Mouse (Mus musculus): ENCODE results near the gene Apoa1. TPM values are rescaled to one million over a fixed set of nuclear protein-coding genes. Genes with fewer than 3 reads are reported as not detected.

Gene Apoa1
- polyA plus RNA-seq, 1 experiment from 2014 or later, result 5.3 TPM

- Histone ChIP-seq H3K4me3 (no peak within 1 kb of the TSS), H3K4me1 (replicated peaks) (no peaks in the 10 kb centered on the region), H3K9ac (no peak within 1 kb of the TSS), H3K9me3 (no peaks in the 10 kb centered on the region), H3K27me3 (no peaks in the 10 kb centered on the region), H3K27ac (replicated peaks) (no peak within 1 kb of the TSS), H3K4me2 (no peak within 1 kb of the TSS), H3K36me3 (no peaks in the 10 kb centered on the region)
- ATAC-seq (ENCODE audit: low FRiP score, low read depth), result no peak
- 76% methylated on average over 7 of the region's 7 CpGs for WGBS
Observed at GRCm38 (mm10) chr9:46240526-46241153, 12.3 kb downstream of the Apoa1 start, which contains the start of gene Apoa4. Gene Apoa4, plus strand, starts transcription at chr9:46240696.

- Histone ChIP-seq H3K9ac (no peak overlapping the region), H3K27me3 (no peaks in the 10 kb centered on the region), H3K4me2 (no peak overlapping the region), H3K9me3 (no peaks in the 10 kb centered on the region), H3K27ac (replicated peaks) (no peak overlapping the region), H3K4me3 (no peak overlapping the region), H3K4me1 (replicated peaks) (no peaks in the 10 kb centered on the region), H3K36me3 (no peaks in the 10 kb centered on the region)
- ATAC-seq (ENCODE audit: low FRiP score, low read depth), result no peak
- 74% methylated on average over 2 of the region's 2 CpGs for WGBS
Observed at GRCm38 (mm10) chr9:46241818-46242217, 13.4 kb downstream of the Apoa1 start.

DNA sequence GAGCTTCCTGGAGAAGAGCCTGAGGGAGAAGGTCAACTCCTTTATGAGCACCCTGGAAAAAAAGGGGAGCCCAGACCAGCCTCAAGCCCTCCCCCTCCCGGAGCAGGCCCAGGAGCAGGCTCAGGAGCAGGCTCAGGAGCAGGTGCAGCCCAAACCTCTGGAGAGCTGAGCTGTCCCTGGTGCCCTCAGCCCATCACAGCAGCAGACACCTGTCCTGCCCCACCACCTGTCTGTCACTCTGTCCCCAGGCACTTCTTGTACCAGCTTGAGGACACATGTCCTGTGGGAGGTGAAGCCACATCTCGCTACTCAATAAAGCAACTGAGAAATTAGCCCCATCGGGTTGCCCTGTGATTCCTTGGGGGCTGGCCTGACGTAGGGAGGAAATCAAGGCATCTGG is 14.7 kb downstream of the Apoa1 start:
- Histone ChIP-seq H3K9me3 (no peaks in the 10 kb centered on the region), H3K36me3 (no peaks in the 10 kb centered on the region), H3K9ac (no peak overlapping the region), H3K4me2 (no peak overlapping the region), H3K4me3 (no peak overlapping the region), H3K4me1 (replicated peaks) (no peaks in the 10 kb centered on the region), H3K27ac (replicated peaks) (no peak overlapping the region), H3K27me3 (0 out of 2 replicates have a peak, but pooled peaks cover 2% of the 10 kb centered on the region)
- ATAC-seq (ENCODE audit: low FRiP score, low read depth), result no peak
- WGBS, result 66% methylated on average over 4 of the region's 4 CpGs

- no peaks in the 10 kb centered on the region for H3K4me1 ChIP-seq (replicated peaks)
- H3K4me2 ChIP-seq, result no peak overlapping the region
- no peak overlapping the region for H3K9ac ChIP-seq
- H3K36me3 ChIP-seq, result no peaks in the 10 kb centered on the region
- H3K9me3 ChIP-seq, result no peaks in the 10 kb centered on the region
- H3K27me3 ChIP-seq, result 0 out of 2 replicates have a peak, but pooled peaks cover 2% of the 10 kb centered on the region
- no peak overlapping the region for H3K27ac ChIP-seq (replicated peaks)
- H3K4me3 ChIP-seq, result no peak overlapping the region
- no peak for ATAC-seq (ENCODE audit: low FRiP score, low read depth)
- 58% methylated on average over 8 of the region's 8 CpGs for WGBS
Observed at GRCm38 (mm10) chr9:46243584-46243983, 15.2 kb downstream of the Apoa1 start.

GRCm38 (mm10) chr9:46246752-46247324 is 18.5 kb downstream of the Apoa1 start:
- no peak overlapping the region for H3K4me2 ChIP-seq
- no peaks in the 10 kb centered on the region for H3K9me3 ChIP-seq
- no peak overlapping the region for H3K9ac ChIP-seq
- H3K27me3 ChIP-seq, result 0 out of 2 replicates have a peak, but pooled peaks cover 2% of the 10 kb centered on the region
- 26% methylated on average over 10 of the region's 11 CpGs for WGBS
- H3K27ac ChIP-seq (replicated peaks), result no peak overlapping the region
- H3K4me3 ChIP-seq, result no peak overlapping the region
- peak; percentile 79; the same call in 1 of the 2 replicates for ATAC-seq (ENCODE audit: low FRiP score, low read depth)
- no peaks in the 10 kb centered on the region for H3K4me1 ChIP-seq (replicated peaks)
- H3K36me3 ChIP-seq, result no peaks in the 10 kb centered on the region

DNA sequence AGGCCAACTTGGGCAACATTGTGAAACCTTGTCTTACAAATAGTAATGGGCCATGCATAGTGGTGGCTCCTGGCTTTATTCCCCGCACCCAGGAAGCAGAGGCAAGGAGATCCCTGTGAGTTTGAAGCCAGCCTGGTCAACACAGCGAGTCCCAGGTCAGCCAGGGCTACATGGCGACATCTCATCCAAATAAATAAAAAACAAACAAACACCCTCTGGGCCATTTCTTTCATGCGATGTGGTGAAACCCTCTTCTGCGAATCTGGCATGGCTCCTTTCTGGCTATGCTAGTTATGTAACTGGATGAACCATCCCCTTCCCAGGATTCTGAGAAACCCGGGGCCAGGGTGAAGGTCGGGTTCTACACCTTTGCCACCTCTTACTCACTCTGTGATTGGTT is 27.8 kb downstream of the Apoa1 start:
- Histone ChIP-seq H3K36me3 (no peaks in the 10 kb centered on the region), H3K4me3 (no peak overlapping the region), H3K27me3 (no peaks in the 10 kb centered on the region), H3K4me1 (replicated peaks) (no peaks in the 10 kb centered on the region), H3K27ac (replicated peaks) (no peak overlapping the region), H3K9ac (no peak overlapping the region), H3K9me3 (no peaks in the 10 kb centered on the region), H3K4me2 (no peak overlapping the region)
- no peak for ATAC-seq (ENCODE audit: low FRiP score, low read depth)
- WGBS, result 93% methylated on average over 7 of the region's 7 CpGs

DNA sequence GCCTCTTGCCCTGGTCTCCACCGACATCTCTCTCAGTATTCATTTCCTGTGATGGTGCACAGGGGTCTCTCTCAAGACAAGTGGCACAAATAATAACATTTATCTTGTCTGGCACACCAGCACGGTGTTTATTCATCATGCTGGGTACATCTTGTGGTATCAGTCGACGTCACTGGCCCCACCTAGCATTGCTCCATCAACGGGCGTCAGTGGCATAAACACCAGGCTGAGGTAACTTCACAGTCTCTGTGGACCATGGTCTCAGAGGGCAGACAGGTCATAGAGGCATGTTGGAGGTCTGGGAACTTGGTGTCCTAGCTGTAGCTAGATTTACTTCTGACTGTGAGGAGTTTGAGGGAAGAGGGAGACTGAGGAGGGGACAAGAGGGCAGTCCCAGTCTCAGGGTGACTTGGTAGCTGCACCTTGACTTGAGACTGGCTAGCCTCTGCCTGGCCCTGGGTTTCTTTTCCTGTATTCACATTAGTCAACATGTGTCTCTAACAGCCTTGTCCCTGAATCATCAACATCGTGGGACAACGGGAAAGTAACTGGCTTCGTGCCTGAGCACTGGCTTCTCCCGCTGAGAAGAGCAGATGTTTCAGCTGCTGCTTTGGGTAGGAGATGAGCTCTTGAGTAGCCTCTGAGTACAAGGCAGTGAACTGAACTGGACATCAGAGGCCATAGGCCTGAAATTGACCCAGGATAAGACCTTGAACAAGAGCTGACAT is 28.4 kb downstream of the Apoa1 start:
- Histone ChIP-seq H3K4me2 (no peak overlapping the region), H3K4me3 (no peak overlapping the region), H3K36me3 (no peaks in the 10 kb centered on the region), H3K9ac (no peak overlapping the region), H3K4me1 (replicated peaks) (no peaks in the 10 kb centered on the region), H3K9me3 (no peaks in the 10 kb centered on the region), H3K27me3 (no peaks in the 10 kb centered on the region), H3K27ac (replicated peaks) (no peak overlapping the region)
- WGBS, result 88% methylated on average over 10 of the region's 10 CpGs
- no peak for ATAC-seq (ENCODE audit: low FRiP score, low read depth)

GRCm38 (mm10) chr9:46257546-46257945 is 29.2 kb downstream of the Apoa1 start:
- H3K4me2 ChIP-seq, result no peak overlapping the region
- H3K36me3 ChIP-seq, result no peaks in the 10 kb centered on the region
- 80% methylated on average over 3 of the region's 3 CpGs for WGBS
- no peaks in the 10 kb centered on the region for H3K27me3 ChIP-seq
- ATAC-seq (ENCODE audit: low FRiP score, low read depth), result no peak
- no peaks in the 10 kb centered on the region for H3K4me1 ChIP-seq (replicated peaks)
- no peaks in the 10 kb centered on the region for H3K9me3 ChIP-seq
- H3K9ac ChIP-seq, result no peak overlapping the region
- H3K4me3 ChIP-seq, result no peak overlapping the region
- H3K27ac ChIP-seq (replicated peaks), result no peak overlapping the region

DNA sequence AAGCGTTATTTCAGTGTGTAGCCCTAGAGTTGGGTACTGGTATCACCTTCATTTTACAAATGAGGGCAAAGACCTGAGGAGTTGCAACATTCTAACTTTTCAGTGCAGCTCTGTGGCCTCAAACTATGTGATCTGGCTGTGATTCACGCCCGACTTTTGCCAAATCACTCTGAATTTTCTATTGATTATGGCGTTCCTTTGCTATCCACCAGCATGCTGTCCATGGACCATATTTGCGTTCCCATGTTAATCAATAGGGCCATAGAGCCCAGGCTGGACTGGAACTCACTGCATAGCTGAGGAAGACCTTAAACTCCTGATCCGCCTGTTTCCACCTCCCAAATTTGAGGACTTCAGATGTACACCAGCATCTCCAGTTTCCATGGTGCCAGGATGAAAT is 30.7 kb downstream of the Apoa1 start:
- Histone ChIP-seq H3K4me1 (replicated peaks) (no peaks in the 10 kb centered on the region), H3K9ac (no peak overlapping the region), H3K4me2 (no peak overlapping the region), H3K9me3 (no peaks in the 10 kb centered on the region), H3K27me3 (no peaks in the 10 kb centered on the region), H3K36me3 (no peaks in the 10 kb centered on the region), H3K27ac (replicated peaks) (no peak overlapping the region), H3K4me3 (no peak overlapping the region)
- 93% methylated on average over 6 of the region's 6 CpGs for WGBS
- no peak for ATAC-seq (ENCODE audit: low FRiP score, low read depth)

DNA sequence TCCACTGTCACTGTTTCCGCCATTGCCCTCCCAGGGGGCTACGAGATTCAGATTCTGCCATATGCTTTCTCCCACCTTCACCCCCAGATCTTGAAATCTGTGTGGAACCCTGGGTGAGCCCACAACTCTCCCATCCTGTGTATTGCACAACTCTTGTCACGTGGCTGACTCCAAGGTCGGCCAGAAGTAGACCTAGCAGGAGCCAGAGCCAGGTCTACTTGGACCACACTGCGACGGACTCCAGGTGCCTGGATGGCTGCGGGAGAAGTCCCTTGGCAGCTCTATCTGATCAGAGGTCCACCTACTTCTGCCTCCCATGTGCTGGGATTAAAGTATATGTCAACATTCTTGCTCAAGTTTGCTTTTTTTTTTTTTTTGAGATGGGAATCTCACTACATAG is 32.8 kb downstream of the Apoa1 start:
- Histone ChIP-seq H3K4me2 (no peak overlapping the region), H3K4me1 (replicated peaks) (no peaks in the 10 kb centered on the region), H3K9ac (no peak overlapping the region), H3K27me3 (no peaks in the 10 kb centered on the region), H3K36me3 (no peaks in the 10 kb centered on the region), H3K4me3 (no peak overlapping the region), H3K27ac (replicated peaks) (no peak overlapping the region), H3K9me3 (no peaks in the 10 kb centered on the region)
- WGBS, result 89% methylated on average over 7 of the region's 7 CpGs
- no peak for ATAC-seq (ENCODE audit: low FRiP score, low read depth)

DNA sequence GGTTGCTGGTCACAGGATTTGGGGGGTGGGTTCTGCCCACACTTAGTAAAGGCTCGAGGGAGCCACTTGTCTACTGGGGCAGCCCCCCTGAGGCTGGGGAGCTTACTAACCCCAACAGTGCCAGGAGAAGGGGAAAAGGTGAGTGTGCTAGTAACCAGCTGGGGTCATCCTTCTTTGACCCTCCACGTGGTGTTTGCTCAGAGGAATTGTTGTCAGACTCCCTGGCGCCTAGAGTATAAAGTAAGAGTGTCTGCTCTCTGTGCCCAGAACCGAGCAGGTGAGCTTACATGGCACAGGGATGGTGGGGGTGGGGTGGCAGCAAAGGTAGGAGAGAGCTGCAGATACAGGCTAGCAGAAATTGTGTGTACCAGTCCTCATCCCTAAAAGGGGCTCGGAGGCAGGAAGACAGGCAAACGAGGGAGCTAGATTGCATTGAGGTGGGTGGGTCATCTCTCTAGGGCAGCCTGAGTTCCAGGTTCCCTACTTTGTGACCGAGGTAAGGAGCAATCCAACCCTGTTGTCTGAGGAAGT is 40.0 kb downstream of the Apoa1 start, which contains the start of gene Apoa5:
Apoa5 (plus strand) TSS at position 291 of the 531 bp plus-strand sequence.
- Histone ChIP-seq H3K4me1 (replicated peaks) (peaks cover under 1% of the 10 kb centered on the region; the same call in 1 of the 2 replicates), H3K36me3 (no peaks in the 10 kb centered on the region)

GRCm38 (mm10) chr9:46269125-46269524 is 40.7 kb downstream of the Apoa1 start:
- Histone ChIP-seq H3K9ac (no peak overlapping the region), H3K27me3 (peaks cover 13% of the 10 kb centered on the region; the same call in 1 of the 2 replicates), H3K9me3 (no peaks in the 10 kb centered on the region), H3K36me3 (no peaks in the 10 kb centered on the region), H3K27ac (replicated peaks) (no peak overlapping the region), H3K4me1 (replicated peaks) (peaks cover 7% of the 10 kb centered on the region), H3K4me2 (no peak overlapping the region), H3K4me3 (no peak overlapping the region)
- 83% methylated on average over 5 of the region's 5 CpGs for WGBS
- no peak for ATAC-seq (ENCODE audit: low FRiP score, low read depth)

More for the DNA sequence above, 40.0 kb downstream of the Apoa1 start, which contains the start of gene Apoa5:
- no peaks in the 10 kb centered on the region for H3K9me3 ChIP-seq
- peaks cover 13% of the 10 kb centered on the region; the same call in 1 of the 2 replicates for H3K27me3 ChIP-seq
- WGBS, result 66% methylated on average over 7 of the region's 7 CpGs
- no peak within 1 kb of the TSS for H3K9ac ChIP-seq
- no peak within 1 kb of the TSS for H3K4me2 ChIP-seq
- no peak within 1 kb of the TSS for H3K4me3 ChIP-seq
- ATAC-seq (ENCODE audit: low FRiP score, low read depth), result no peak
- H3K27ac ChIP-seq (replicated peaks), result no peak within 1 kb of the TSS
